ENCODE assay signal across 13 mouse cellular contexts in the genomic region with DNA sequence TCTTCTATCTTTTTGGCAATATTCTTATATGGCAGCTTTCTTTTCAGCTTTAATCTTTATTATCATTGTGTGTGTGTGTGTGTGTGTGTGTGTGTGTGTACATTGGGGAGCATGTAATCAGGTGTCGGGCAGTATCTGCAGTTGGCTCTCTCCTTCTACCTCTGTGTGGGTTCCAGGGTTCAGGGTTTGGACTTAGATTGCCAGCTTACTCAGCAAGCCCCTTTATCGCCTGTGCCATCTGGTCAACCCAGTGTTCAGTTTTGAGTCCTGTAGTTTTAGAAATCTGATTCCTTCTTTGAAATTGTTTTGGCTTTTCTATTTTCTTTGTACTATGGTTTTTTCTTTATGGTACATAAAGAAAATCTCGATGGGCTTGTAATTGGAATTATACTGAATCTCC.
"Had no signal": no experiment of that assay in that cellular context is flagged by ENCODE, and none has a peak within 500 bp of the region (broad histone marks: within the 10 kb centered on the region; RNA-seq: fewer than 3 reads in every experiment).

No protein-coding gene starts in this region.

- ATAC-seq: midbrain, embryonic 15.5 days had no signal

- DNase-seq: kidney, adult 18-20 months; kidney, adult 9 months; kidney, postnatal 14 days; kidney, postnatal 4 days; left cerebral cortex, postnatal 4 days; liver, embryonic 13.5 days; lung, adult 2 months; lung, postnatal 14 days; lung, postnatal 4 days; right cerebral cortex, postnatal 25 days; spleen, adult 18-20 months; thymus, postnatal 25 days had no signal
